Mouse (Mus musculus): ENCODE data around the gene Frmd5. TPM values are rescaled to one million over a fixed set of nuclear protein-coding genes. Genes with fewer than 3 reads are reported as not detected.

Frmd5 gene
- total RNA-seq, 2 experiments from 2014 or later, result 161 to 204 TPM

- DNase-seq, result no peak
These were observed 45.5 kb downstream of the Frmd5 start for GRCm38 (mm10) chr2:121761281-121761795.

DNA sequence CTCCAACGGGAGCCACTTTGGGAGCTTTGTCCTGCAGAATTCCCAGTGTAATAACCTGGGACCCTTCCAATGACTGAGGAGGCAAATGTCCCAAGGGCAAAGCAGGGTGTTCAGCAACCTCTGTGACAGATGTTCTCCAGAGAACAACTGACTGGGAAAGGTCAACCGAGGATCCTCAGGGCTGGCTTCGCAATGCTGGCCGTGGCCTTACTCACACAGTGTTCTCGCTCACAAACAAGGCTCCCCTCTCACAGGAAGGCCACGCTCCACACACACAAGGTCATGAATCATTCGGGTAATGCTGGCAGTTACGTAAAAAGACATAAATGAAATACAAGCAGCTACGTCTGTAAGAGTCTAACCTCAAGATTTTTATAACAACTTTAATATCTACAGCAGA is 46.2 kb downstream of the Frmd5 start:
- no peak for DNase-seq

- no peak for DNase-seq
These were observed 48.6 kb downstream of the Frmd5 start for GRCm38 (mm10) chr2:121758258-121758657.

DNA sequence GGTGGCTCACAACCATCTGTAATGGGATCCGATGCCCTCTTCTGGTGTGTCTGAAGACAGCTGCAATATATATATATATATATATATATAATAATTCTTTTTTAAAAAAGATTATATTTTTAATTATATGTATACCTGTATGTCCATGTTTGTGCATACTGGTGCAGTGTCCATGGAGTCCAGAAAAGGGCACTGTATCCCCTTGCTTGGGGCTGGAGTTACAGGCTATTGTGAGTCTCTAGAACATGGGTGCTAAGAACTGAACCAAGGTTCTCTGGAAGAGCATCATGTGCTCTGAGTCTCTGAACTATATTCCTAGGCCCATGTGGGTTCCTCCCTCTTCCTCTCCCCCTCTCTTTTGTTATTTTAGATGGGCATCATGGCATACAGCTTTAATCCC is 50.6 kb downstream of the Frmd5 start:
- no peak for DNase-seq

DNA sequence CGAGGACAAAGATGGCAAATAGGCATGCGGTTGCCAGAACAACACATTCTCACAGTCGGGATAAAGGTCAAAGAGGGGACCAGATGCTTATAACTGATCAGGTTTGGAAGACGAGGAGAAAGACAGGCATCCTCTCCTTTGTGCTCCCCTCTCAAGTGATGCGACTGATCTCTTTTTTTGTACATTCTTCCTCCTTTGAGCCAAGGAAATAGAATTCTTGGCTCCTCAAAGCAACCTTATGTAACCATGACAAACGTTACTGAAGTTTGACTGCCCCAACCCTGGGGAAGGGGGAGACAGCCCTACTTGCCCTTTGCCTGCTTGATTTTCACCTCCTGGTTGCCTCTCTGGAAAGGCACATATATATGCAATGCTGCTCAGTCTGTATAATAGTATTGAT is 51.8 kb downstream of the Frmd5 start:
- no peak for DNase-seq

GRCm38 (mm10) chr2:121750121-121750520 is 56.8 kb downstream of the Frmd5 start:
- no peak for DNase-seq

GRCm38 (mm10) chr2:121741151-121741550 is 65.7 kb downstream of the Frmd5 start:
- no peak for DNase-seq

DNA sequence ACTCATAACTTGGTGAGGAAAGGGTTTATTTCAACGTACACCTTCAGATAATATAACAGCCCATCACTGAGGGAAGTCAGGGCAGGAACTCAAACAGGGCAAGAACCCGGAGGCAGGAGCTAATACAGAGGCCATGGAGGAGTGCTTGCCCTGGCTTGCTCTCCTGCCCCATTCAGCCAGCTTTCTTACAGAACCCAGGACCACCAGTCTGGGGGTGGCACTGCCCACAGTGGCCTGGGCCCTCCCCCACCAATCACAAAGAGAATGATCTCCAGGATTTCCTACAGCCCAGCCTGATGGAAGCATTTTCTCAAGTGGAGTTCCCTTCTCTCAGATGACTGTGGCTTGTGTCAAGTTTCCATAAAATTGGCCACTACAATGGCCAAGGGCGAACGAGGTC is 67.5 kb downstream of the Frmd5 start:
- no peak for DNase-seq

DNA sequence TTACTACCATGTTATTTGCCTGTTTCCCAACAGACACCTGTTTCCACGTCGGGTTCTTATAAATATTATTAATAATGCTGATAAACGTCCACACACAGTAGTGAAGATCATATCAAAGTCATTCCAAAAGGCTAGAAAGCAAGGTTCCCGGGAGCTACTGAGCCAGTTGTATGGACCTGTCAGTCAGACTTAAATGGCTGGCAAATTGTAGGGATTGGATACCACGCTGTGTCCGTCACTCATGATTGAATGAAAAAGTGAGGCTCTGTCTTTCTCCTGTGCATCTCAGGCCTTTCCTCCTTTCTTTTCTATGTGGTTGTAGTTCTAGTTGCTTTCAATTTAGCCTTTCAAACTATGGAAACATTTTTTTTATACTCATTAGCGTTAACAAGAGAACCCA is 73.5 kb downstream of the Frmd5 start:
- no peak for DNase-seq

DNA sequence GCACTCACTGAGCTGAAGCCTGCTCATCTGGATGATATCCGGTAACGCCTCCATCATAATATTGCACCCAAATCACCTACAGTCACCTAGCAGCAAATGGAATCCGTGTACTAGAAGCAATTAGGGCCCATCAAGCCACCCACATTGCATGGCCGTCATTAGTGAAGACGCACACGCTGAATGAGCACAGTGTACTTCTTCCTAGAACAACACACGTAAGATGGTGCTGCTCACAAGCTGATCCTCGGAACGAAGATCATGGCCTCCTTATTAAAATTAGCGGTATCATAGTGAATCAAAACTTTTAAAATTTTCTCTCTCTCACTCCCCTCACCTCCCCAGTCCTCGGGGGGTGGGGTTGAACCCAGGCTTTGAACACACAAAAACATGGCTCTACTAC is 76.4 kb downstream of the Frmd5 start:
- no peak for DNase-seq

- DNase-seq, result no peak
These were observed 77.8 kb downstream of the Frmd5 start for GRCm38 (mm10) chr2:121728907-121729575.

DNA sequence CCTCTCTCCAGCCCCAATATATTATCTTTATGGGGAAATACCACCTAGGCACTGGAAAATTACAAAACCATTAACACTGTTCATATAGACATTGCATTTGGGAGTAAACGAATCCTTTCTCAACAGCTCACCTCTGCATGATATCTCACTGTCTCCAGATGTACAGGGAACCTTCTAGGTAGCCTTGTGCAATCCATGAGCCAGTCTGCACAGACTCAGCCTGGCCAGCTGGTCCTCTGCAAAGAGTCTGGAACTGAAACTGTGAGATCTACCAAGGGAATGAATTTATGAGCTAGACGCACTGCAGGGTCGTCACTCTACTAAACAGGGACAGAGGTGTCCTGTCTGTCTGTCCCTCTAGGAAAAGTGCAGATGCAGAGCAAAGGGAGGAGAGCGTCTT is 82.0 kb downstream of the Frmd5 start:
- no peak for DNase-seq

- DNase-seq, result no peak
These were observed 83.1 kb downstream of the Frmd5 start for GRCm38 (mm10) chr2:121723796-121724195.

DNA sequence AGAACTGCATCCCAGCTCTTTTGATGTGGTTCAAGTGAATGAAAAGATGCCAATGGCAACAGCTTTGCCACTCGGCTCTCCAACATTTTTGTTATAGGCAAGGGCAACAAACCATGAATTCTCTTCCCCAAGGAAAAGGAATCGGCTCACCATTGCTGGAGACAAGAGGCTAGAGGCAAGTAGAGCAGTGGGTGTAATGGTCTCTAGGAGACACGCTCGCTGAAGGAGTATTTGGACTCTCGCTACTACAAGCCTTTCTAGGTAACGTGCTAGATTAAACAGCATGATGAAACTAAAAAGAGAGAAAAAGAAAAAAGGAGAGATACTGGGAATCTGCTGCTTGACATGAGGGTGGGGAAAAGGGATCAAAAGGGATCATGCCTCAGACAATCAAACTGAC is 87.9 kb downstream of the Frmd5 start:
- no peak for DNase-seq

GRCm38 (mm10) chr2:121717133-121717532 is 89.8 kb downstream of the Frmd5 start:
- no peak for DNase-seq

DNA sequence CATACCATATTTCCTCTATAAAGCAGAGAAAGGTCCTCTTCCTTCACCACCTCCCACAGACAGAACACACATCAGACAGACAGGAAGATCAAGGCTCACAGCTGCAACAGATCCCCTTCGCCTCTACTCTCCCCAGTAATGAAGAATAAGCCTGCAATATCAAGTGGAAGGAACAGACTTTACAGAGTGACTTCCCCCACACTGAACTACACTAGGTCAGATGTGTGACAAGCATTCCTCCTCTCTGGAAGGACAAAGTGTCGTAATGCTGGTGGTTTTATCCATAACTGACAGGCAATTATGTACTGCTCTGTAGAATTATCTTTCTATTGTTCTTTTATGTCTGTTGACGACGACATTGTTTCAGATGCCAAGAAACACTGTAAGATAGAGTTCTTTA is 93.3 kb downstream of the Frmd5 start:
- DNase-seq, result no peak

- DNase-seq, result no peak
These were observed 95.0 kb downstream of the Frmd5 start for GRCm38 (mm10) chr2:121711748-121712384.

- DNase-seq, result no peak
These were observed 97.8 kb downstream of the Frmd5 start for GRCm38 (mm10) chr2:121709096-121709495.

DNA sequence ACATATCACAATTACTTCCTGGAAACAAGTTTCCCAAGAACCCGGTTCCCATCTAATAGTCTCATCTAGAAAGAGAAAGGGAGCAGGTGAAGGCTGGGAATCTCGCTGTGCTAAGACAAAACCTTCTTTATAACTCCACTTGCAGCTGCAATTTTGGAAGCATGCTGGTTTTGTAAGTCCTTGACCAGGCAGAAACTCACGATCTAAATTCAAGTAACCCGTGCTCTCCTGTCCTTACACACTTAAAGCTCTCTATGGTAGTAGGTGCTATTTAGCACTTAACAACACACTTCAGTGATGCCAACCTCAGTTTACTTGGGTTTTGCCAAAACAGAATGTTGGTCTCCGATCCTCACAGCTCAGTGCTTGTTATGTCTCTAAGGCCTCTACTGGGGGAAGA is 99.4 kb downstream of the Frmd5 start:
- no peak for DNase-seq

DNA sequence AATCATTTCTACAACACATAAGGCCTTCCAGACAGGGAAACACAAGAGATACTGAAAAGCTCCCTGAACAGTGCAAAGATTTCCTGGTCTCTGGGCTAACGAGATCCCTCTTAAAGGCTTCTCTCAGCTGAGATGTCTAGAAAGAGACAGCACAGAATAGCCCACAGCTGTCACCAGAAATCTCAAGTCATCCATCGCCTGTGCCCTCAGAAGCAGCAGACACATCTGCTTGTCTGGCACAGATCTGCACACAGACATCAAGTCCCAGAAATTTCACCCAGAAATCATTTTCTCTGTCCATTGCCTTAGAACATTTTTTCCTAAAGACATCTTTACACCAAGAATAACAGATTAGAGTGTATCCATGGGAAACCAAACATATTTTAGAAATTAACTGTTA is 101.1 kb downstream of the Frmd5 start:
- DNase-seq, result no peak

- no peak for DNase-seq
These were observed 107.6 kb downstream of the Frmd5 start for GRCm38 (mm10) chr2:121699331-121699730.

GRCm38 (mm10) chr2:121695436-121695835 is 111.5 kb downstream of the Frmd5 start:
- DNase-seq, result peak; percentile 11

- no peak for DNase-seq
These were observed 118.8 kb downstream of the Frmd5 start for GRCm38 (mm10) chr2:121688107-121688506.

- DNase-seq, result no peak
These were observed 123.3 kb downstream of the Frmd5 start for GRCm38 (mm10) chr2:121683606-121684005.

Measured in heart, postnatal 4 days (tissue).